Mouse (Mus musculus) brain, embryonic 18.5 days (tissue): ENCODE measurements around the gene Mthfs.
"Not testable (repeated sequence)": the region's sequence is repeated elsewhere in the genome, so short reads cannot be mapped to it uniquely, and the experiment has no call there.

ENCODE experiments used
- DNase-seq: peaks from one replicate; pipeline ENCODE4 v3.0.0-alpha.2; 2012; ENCODE audit warnings: low read depth, low spot score

Mthfs gene

DNA sequence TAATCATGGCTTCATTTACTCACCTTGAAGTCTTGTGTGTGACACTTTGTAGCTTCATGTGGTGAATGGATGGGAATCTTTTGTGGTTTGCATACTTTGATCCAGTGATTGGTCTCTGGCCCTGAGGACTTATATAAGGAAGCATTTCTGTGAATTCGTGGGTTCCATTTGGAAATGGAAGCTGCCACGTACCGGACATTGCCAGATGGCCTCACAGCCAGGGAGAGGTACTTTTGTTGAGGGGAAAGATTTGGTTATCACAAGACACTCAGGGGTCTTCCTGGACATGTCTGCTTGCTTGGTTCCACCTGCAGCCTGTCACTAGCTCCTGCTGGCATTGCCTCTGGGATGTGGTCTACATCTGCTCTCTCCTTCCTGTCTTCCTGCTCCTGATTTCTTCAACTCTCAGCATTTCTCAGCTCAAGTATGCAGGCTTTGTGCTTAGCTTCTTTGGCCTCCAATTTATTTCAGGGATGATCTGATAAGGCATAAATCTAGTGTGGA is 30.1 kb downstream of the Mthfs start:
- not testable (repeated sequence) for DNase-seq

DNA sequence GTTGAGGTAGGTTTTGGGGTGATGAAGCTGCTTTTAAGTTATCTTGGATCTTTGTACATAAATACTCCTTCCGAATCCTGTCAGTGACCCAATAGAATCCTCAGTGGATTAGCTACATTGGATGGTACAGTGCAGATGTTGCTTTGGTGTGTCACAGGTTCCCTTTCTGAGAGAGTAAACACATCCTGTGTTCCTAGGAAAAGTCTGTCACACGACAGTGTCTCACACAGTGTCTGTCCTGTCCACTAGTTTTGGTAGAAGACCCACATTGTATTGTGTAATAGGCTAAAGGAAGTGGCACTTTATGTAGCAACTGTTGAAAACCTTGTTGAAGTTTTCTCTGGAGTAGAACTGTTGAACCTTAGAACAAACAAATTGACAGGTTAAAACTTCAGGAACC is 42.9 kb downstream of the Mthfs start:
- DNase-seq = no peak

DNA sequence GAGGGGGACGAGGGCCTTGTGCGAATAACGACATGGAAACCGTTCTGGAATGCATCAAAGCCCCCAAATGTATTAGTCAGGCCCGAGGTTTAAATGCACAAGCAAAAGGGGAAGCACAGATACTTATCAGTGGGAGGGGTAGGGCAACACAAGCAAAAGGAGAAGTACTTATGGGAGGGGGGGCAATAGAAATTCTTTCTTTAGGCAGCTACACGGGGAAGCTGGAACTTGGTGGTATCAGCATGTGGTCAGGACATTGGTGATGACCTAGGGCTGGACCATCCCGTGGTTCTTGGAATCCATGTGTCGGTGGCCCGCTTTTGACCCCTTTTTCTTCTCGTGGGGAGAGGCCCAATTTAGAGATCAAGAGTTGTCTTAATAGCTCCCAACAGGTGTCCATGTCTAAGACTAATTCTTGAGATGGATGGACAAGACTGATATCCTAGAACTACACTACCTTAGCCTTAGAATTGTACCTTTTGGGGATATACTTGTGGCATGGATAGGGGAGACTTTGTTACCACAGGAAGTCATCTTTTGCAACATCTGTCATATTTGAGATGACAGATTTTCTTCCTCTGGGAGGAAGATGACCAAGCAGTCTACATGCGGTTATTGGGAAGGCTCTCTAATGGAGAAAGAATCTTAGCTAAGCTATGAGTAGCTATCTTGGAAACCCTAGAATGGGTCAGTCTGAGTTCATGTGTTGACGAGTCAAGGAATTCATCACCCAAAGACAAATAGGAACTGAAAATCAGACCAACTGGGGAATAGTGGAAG is 46.3 kb downstream of the Mthfs start:
- no peak for DNase-seq

DNA sequence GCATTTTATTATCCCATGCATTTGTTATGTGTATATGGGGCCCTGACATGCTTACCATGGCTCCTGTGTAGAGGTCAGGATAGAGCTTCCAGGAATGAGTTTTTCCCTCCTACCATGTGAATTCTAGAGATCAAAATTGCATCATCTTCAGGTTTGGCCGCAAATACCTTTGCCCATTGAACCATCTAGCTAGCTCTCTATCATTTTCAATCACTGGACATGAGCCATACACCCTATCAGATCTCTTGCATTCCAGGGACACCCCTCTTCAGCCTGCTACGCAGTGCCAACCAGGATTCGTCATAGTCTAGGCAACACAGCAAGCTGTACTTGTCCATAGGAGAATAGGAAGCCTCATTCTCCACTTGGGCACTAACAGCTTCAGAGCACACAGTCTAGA is 53.5 kb downstream of the Mthfs start:
- DNase-seq = no peak

DNA sequence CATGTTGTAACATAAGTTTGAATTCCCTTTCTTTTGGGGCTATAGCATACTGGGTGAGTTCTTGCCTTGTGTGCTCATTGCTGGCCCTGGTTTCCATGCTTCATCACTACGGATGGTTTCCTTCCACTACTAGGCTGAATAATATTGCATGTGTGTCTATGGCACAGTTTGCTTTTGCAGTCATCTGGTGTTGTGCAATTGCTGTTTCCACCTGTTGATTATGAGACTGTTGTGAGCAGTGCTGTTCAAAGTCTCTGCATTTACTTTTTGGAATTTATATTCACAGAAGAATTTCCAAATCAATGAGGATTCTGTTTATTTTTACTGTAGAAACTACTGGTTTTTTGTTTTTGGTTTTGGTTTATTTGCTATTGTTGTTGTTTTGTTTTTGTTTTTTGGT is 54.1 kb downstream of the Mthfs start:
- no peak for DNase-seq

DNA sequence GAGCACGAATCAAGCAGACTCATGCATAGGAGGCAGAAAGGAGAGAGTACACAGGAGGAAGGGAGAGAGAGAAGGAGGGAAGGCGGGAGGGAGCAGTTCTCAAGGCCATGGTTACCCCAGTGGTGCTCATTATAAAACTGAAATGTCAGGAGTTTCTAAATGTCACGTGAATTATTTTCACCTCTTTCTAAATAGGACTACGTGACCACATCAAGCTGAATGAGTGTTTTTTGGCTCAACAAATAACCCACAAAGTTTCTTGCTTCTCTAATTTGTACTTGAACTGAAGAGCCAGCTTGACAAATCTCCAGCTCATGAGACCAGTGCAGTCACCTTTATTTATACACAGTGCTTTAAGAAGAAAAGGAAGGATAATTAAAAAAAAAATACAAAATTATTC is 56.6 kb downstream of the Mthfs start:
- no peak for DNase-seq

DNA sequence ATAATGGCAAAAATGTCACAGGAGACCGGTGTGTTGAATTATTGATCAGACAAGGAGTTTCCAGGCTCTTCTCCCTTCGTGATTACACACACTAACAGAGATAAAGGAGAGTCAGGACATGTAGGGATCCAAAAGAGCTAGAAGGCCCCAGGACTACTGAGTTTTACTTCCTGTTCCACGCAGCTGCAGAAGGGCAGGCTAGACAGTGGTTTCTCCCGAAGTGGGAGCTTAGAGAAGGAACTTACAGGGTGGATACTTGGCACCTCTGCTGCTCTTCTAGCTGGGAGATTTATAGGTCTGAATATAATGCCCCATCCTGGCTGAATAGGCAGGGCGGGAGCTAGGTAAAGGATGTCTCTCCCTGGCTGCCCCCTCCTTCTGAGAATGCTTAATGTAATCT is 57.1 kb downstream of the Mthfs start:
- DNase-seq = no peak

DNA sequence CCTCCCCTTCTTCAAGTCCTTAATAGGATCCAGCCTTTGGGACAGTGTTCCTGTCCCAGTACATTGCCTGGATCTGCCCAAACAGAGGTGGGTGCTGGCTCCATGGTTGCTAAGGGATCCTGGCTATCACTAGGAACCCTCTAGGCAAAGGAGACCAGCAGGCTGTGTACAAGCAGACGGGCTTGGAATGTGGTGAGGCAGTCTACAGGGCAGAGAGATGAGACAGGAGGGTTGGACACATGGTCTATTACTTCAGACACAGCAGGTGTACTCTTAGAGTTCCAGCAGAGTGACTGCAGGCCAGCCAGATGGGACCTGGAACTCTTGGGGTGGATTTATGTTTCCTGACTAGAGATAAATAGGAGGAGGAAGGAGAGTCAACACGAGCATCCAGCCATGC is 59.9 kb downstream of the Mthfs start:
- no peak for DNase-seq

DNA sequence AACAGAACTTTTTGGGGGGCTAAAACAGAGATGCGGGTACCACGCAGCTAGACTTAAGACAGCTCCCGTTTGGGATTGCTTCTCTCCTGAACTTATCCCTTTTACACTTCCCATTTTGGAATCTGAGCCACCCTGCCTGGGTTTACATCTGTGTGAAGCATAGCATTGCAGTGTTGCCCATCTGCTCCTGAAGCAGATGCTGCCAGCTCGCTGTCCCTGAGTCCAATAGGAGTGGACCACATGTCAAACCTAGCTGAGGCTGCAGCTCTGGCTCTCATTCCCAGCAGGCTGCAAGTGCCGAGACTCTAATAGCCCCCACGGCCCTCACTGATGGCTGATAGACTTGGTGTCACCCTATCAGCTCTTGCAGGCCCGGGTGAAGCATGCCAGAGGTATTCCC is 63.3 kb downstream of the Mthfs start:
- no peak for DNase-seq

DNA sequence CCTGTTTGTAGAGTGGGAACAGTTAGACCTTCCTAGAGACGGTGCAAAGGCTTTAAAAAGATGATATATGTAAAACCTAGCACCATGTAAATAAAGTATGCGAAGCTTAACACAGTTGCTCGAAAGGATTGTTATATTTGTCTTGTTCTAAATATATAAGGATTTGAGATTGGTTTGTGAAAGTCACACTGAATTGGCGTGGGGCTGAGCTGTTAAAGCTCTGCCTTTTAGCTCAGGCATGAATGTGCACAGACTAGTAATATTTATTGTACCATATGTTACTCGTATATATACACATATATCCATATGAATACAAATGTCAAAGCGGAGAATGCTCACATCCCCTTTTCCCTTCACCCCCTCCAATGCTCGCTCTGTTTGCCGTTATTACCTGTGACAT is 67.7 kb downstream of the Mthfs start:
- DNase-seq = peak; percentile 8

DNA sequence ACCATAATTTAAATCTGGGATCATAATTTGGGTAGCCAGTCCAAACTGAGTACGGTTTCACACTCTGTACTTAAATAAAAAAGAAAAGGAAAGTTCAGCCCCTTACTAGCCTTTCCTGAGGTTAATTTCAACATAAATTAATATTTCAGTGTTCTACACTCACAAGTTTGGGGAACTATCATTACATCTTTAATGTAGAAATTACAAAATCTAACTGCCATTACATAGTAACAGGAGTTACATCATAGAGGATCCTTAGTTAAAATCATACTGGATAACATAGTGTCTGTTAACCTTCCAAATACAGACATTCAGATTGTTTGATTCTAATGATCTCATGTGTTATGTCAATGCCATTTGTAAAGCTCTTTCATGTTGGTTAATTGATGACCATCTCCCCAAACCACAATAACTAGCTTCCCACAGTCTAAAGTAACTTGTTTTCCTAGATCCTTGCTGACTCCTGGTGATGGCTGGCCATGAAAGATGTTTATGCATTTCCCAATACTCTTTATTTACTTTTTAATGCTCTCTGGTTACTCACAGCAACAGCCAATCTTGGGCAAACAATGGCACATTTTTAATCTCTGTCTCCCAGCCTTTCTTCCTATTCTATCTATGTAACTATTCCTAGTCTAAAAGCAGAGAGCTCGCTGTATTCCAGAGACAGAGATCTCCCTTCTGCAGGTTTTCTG is 72.0 kb downstream of the Mthfs start:
- DNase-seq = no peak

DNA sequence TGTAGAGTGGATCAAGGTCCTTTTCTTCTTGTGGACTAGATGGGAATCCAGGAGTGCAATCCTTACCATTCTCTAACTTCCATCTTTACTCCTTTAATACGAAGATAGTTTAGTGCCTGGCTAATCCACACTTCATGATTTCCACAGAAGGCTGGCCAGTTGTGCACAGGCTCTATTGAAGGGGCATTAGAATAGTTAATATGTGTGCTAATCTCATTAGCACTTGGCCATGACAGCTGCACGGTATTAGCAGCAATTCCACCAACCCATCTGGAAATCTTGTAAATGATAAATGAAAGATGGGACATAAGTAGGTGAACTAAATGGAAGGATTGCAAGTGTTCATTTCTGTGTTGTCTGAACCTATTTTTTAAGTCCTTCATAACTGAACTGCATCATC is 77.6 kb downstream of the Mthfs start:
- no peak for DNase-seq

DNA sequence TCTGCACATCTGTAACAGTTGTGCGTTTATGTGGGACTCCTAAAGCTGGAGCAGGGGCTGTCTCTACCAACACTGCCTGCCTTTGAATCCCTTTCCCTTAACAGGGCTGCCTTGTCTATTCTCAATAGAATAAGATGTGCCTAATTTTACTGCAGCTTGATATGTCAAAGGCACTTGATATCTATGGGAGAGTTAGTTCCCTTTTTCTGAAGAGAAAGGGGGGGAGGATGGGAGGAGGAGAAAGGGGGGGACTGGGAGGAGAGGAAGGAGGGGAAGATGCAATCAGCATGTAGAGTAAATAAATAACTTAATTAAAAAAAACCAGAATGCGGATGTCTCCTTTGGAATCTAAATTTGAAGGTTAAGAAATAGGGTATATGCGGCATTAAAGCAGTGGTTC is 82.9 kb downstream of the Mthfs start:
- no peak for DNase-seq

DNA sequence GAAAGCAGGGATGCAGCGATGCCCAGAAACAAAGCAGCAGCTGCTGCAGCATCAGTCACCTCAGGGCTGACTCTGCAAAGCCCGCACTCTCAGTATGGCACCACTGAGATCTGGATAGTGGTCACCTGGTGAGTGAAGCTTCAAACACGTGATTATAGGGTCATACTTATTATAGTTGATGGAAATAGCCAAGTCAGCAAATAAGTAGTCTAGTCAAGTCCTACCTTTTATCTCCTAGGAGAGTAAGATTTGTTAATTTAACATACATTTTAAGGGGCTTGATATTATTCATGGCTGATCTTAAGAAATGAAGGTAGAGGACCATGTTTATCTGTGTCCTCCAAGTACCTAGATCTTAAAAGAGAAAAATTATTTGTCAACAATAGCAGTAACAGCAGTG is 83.6 kb downstream of the Mthfs start:
- no peak for DNase-seq

DNA sequence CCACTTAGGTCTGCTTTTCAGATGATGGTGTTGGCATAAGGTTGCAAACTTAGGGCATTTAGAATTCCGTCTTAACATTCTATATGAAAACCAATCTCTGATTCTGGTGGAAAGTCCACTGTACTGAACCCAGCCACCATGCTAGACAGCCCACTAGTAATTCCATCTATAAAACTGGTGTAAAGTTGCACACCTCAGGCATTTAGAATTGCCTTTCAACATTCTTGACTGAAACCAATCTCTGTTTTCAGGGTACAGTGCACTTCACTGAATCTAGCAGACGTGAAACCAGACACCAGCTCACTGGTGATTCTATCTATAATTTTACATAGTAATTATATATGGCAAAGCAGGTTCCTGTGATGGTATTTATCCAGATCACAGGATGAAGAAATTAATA is 95.2 kb downstream of the Mthfs start:
- DNase-seq = no peak

DNA sequence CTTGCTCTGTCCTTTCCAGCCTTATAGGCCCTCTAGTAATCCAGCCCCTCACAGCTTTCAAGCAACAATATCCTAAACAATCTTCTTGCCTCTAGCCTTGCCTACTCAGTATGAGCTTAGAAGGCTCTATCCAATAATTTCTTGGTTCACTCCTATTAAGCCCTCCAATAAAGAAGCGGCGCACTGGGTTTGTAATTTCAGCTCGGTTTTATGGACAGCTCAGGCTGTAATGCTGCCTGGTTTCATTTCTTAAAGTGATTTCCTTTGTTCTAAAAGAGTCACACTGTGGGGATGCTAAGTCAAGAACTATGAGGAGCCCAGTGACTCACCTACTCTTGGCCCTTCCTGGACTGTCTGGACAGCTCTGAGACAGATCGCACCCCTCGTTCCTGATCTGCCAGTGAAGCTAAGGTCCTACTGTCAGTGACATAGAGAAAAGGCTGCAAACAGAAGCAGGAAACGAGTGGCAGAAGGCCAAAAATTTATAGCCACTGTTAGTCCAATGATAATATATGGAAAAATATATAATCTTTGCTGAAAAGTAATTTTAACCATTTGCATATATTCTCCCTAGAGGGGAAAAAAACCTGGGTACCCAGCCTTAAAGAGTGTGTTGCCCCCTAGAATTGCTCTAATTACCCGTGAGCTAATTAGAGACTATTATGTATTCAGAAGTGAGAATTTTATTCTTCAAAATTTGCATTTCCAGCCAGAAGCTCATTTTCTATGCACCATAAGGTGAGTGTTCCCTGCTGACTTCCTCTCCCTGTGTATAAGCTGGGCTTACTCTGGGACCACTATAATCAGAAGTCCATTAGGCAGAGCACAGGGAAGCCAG is 98.1 kb downstream of the Mthfs start:
- DNase-seq = no peak

DNA sequence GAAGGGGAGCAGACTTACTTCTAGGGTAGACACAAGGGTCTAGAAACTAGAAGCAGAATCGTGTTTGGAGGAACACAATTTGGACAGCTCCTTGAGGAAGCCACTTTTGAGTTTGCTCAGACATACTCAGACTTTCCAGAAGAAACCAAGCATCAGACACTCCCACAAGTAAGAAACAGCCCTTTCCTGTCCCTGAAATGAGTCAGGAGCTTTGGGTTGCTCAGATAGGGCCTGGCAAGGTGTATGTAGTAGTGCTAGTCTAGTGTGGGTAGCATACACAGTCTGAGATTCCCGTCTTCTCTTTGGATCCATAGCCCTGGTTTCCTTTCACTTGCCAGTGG is 98.7 kb downstream of the Mthfs start:
- no peak for DNase-seq

DNA sequence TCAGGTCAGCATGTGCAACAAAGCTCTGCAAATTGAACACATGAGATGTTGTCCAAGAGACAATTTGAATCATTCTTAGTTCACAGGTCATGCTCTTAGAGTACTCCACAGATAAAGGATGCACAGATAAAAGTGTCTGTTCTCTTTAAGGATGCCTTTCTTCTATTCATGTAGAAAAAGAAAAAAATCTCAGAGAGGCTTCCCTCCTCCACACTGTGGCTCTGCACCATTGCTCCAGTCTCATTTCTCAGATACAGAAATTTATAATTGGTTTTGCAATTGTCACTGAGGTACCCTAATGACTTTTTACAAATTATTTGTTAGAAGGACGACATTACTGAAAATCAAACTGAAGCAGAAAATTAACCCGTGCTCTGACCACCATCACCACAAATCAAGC is 101.2 kb downstream of the Mthfs start:
- DNase-seq = no peak

DNA sequence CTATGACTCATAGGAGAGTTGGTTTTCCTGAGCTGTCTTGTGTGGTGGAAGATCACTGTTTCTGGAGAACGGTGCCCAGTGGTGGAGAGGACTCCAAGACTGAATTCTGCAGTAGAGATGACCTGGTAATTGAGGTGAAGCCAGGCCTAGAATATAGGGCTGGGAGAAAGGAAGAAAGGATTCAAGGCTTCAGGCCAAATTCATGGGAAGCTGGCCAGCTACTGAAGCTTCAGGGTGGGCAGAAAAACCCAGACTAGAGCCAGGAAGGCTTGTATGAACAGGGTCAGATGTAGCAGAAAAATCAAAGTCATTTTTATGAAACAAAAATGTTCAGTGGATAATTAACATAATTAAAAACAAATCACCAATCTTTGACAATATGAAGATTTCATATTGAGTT is 163.3 kb downstream of the Mthfs start:
- no peak for DNase-seq

DNA sequence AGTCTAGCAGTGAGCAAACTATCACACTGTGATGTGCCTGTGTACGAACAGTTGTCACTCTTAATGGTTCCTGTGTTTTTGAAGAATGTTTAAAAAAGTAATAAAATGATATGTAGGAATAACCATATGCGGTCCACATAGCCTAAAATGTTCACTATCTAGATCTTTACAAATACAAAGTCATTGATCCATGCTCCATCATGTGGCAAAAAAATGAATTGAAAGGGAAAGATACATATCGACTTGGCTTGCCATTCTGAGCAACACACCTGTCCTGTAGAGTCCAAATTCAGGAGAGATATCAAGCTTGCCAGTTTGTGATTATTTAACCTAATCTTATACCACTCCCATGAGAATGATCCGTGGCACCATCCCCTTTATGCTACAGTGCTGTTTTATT is 164.2 kb downstream of the Mthfs start:
- no peak for DNase-seq

DNA sequence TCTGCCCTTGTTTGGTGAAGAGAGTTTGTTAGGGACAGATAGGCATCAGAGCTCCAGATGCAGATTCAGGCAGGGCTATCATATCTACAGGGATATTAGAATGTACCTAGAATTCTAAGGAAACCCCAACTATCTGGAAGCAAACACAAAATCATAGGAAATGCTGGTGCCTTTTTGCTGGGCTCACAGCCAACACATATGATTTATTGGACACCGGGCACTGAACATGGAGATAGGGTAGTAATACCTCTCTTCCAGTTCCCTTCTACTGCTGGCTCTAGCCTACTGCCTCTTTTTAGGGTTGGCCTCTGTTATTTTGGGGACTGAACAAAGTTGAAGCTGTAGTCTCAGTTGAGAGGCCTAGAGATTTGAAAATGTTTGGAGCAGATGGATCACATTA is 192.6 kb downstream of the Mthfs start:
- DNase-seq = no peak
